Mouse (Mus musculus): Measurements from ENCODE around the gene Rpusd2.

- TF ChIP-seq EP300 (IDR thresholded peaks at IDR 0.05; ENCODE audit: insufficient read depth, low read depth, low read length), result peak; percentile 55; the same call in 1 of the 2 replicates
- no peak for TF ChIP-seq POLR2A (IDR thresholded peaks at IDR 0.05; ENCODE audit: insufficient read depth, low read length)
These were observed 35.5 kb upstream of the Rpusd2 start for GRCm38 (mm10) chr2:118999025-118999639.
